Mouse (Mus musculus): ENCODE results near the gene Ramp3.
A peak's percentile ranks its signal among the peaks of the same experiment; 100 is the strongest.

Gene Ramp3

DNA sequence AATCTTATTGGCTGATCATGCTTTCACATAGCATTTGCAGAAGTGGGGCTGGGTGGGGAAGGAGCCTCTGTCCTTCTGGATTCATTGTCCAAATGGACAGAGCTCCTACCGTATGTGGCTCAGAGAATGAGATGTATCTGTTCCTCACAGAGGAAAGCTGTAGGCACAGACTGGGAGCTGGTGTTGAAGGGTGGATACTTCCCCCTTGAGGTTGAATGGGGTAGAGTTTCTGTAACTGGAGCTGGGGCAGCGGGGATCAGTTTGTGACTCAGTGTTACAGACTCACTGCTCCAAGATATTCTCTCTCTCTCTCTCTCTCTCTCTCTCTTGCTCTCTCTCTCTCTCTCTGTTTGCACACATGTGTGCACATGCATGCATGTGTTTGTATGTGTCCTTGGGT is 11.7 kb downstream of the Ramp3 start:
- DNase-seq (ENCODE audit: low spot score in 2 of 2): no peak

DNA sequence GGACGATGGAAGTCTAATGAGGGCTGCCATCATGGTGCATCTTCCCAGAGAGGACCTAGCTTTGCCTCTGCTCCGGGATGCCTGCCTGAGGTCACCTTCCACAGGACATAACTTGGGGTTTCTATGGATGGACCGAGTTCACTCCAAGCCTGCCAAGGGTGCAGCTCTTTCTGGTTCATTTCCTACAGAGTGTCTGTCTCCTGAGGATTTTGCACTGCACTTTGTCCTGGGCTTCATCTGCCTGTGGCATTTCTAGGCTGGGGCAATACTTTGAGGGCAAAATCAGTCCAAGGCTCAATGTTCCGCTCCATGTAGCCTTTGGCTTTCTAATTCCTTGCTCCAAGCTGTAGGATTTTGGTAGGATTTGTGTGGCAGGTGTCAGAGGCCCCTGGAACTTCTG is 12.5 kb downstream of the Ramp3 start:
- no peak for DNase-seq (ENCODE audit: low spot score in 2 of 2)

DNA sequence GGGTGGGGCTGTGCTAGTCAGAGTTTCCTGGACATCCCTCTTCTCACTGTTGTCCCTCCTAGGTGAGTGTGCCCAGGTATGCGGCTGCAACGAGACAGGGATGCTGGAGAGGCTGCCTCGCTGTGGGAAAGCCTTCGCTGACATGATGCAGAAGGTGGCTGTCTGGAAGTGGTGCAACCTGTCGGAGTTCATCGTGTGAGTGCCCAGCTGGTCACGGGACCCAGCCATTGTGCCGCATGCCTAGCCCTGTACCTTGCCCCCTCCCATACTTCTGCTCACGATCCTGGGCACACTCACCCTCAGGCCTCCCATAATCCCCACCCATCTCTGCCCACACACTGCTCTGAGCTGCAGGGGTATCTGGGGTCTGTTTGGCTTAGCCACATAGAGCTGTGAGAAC is 16.4 kb downstream of the Ramp3 start:
- DNase-seq (ENCODE audit: low spot score in 2 of 2): no peak

DNA sequence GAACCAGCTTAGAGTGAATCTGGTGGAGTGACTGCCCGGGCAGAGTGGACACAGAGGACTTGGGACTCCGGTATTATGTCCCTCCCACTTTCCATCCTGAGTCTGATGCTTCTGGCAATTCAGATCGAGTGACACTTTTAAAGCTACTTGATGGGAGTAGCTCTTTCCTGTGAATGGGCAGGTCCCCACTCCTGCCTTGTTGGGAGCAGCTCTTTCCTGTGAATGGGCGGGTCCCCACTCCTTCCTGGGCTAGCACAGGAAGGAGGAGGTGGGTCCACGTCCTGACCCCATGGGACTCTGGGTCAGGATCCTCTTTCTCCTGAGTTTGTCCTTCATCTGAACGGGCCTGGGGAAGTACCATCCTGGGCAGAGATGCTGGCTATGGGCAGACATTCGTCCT is 17.1 kb downstream of the Ramp3 start:
- no peak for DNase-seq (ENCODE audit: low spot score in 2 of 2)

- DNase-seq (ENCODE audit: low spot score in 2 of 2): no peak
Observed at GRCm38 (mm10) chr11:6676641-6677040, 18.3 kb downstream of the Ramp3 start.

GRCm38 (mm10) chr11:6677530-6677929 is 19.2 kb downstream of the Ramp3 start:
- no peak for DNase-seq (ENCODE audit: low spot score in 2 of 2)

DNA sequence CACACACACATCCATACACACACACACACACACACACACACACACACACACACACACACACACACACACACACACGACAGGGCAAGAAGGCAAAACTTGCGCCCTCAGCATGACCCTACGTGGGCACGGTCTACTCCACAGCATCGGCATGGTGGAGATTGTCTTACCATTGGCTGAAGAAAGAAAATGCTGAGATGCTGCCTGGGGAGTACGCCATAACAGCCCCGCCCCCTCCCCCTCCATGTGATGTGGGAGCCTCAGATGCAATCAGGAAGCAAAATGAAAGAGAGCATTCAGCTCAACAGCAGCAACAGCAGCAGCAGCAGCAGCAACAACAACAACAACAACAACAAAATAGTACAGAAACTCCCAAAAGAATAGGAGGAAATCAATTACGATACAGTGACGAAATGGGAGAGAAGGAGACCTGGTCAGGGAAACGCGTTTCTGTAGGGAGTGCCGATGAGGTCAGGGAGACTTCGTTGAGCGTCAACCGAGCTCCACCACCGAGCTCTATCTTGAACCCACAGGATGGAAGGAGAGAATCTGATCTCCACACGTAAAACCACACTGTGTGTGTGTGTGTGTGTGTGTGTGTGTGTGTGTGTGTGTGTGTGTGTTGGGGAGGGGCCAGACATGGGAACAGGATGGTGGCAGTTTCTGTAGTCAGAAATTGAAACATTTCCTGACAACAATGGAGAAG is 21.5 kb downstream of the Ramp3 start:
- DNase-seq (ENCODE audit: low spot score in 2 of 2): no peak

GRCm38 (mm10) chr11:6680397-6680818 is 22.1 kb downstream of the Ramp3 start:
- DNase-seq (ENCODE audit: low spot score in 2 of 2): no peak

GRCm38 (mm10) chr11:6684741-6685140 is 26.4 kb downstream of the Ramp3 start:
- no peak for DNase-seq (ENCODE audit: low spot score in 2 of 2)

DNA sequence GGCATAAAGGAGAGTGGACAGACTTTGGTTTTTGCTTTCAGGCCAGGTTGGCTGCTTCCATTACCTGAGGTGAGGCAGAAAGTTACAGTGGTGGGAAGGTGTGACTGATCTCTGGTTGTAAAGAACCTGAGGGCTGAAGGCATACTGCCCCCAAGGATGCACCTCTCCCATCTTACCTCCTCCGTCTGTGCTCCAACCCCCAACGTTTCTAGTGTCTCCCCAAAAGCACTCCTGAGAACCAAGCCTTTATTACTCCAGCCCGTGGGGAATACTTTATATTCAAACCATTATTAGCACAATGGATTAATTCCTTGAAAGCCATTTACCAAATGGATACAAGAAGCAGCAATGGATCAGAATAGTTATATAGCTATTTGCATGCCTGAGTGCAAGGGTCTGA is 30.6 kb downstream of the Ramp3 start:
- DNase-seq (ENCODE audit: low spot score in 2 of 2): no peak

- DNase-seq (ENCODE audit: low spot score in 2 of 2): peak in 1 of 2 experiments; percentile 5
Observed at GRCm38 (mm10) chr11:6692341-6692740, 34.0 kb downstream of the Ramp3 start.

- no peak for DNase-seq (ENCODE audit: low spot score in 2 of 2)
Observed at GRCm38 (mm10) chr11:6694114-6694513, 35.8 kb downstream of the Ramp3 start.

GRCm38 (mm10) chr11:6695176-6695575 is 36.9 kb downstream of the Ramp3 start:
- no peak for DNase-seq (ENCODE audit: low spot score in 2 of 2)

- DNase-seq (ENCODE audit: low spot score in 2 of 2): no peak
Observed at GRCm38 (mm10) chr11:6696551-6696950, 38.2 kb downstream of the Ramp3 start.

DNA sequence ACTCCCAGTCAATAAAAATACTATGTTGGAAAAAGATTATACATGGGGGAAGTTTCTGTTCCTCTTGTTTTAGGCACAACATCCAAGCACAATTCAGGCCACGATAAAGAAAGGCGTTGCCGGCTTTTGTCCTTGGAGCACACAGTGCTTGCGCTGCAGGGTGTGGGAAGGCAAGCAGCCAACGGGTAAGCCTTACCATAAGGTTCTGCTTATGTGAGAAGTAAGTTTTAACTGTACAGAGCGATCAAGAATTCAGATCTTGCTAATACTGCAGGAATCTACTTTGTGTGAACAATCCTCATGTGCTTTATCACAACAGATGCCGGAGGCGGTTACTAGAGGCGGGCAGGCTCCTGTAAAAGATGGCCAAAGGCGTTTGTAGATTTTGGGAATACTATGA is 39.4 kb downstream of the Ramp3 start:
- no peak for DNase-seq (ENCODE audit: low spot score in 2 of 2)

GRCm38 (mm10) chr11:6698281-6698680 is 40.0 kb downstream of the Ramp3 start:
- no peak for DNase-seq (ENCODE audit: low spot score in 2 of 2)

- no peak for DNase-seq (ENCODE audit: low spot score in 2 of 2)
Observed at GRCm38 (mm10) chr11:6702258-6702657, 43.9 kb downstream of the Ramp3 start.

GRCm38 (mm10) chr11:6704851-6705250 is 46.5 kb downstream of the Ramp3 start:
- no peak for DNase-seq (ENCODE audit: low spot score in 2 of 2)

DNA sequence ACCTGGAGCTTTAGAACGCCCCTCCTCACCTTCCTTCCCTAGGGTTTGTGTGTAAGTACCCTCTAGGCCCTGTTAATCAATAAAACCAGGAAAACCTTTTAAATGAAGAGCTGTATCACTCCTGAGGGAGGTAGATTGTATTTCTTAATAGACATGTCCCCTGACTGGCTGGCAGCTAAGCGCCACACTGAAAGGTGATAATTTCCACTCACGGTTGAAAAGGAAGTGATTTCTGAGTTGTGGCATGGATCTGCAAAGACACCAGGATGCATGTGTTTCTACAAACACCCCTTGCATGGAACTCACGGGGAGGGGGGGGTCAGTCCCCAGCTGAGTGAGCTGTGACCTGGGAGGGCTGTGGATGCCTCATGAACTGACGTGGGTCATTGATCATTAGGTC is 47.2 kb downstream of the Ramp3 start:
- no peak for DNase-seq (ENCODE audit: low spot score in 2 of 2)

GRCm38 (mm10) chr11:6706796-6707195 is 48.5 kb downstream of the Ramp3 start:
- no peak for DNase-seq (ENCODE audit: low spot score in 2 of 2)

- DNase-seq (ENCODE audit: low spot score in 2 of 2): no peak
Observed at GRCm38 (mm10) chr11:6708437-6708836, 50.1 kb downstream of the Ramp3 start.

DNA sequence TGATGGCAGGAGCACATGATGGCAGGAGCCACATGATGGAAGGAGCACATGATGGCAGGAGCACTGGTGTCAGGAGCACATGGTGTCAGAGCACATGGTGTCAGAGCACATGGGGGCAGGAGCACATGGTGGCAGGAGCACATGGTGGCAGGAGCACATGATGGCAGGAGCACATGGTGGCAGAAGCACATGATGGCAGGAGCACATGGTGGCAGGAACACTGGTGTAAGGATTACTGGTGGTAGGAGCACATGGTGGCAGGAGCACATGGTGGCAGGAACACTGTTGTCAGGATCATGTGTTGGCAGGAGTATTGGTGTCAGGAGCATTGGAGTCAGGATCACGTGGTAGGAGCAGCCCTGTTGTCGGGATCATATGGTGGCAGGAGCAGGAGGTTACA is 52.1 kb downstream of the Ramp3 start:
- DNase-seq (ENCODE audit: low spot score in 2 of 2): no peak

- no peak for DNase-seq (ENCODE audit: low spot score in 2 of 2)
Observed at GRCm38 (mm10) chr11:6720746-6721145, 62.4 kb downstream of the Ramp3 start.

DNA sequence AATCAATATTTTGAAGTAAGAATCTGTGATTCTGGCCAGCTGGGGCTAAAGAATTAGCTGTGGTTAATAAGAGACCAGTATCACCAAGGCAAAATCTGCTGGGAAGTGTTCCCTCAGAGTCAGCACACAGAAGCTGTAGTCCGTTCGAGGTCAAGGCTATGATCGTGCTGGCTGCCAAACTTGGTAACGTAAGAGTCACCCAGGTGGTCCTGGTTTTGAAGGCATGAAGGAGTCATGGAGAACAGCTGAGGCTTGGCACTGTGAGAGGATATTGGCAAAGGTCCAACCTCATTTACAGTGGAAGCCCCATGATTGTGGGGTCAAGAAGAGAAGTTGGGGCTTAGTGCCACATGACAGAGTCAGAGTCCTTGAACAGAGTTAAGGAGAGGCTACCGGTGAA is 68.6 kb downstream of the Ramp3 start:
- no peak for DNase-seq (ENCODE audit: low spot score in 2 of 2)
